Mouse (Mus musculus) erythroblast, embryonic 14.5 days (primary cell): ENCODE data around the gene Mrps17. TPM values are rescaled to one million over a fixed set of nuclear protein-coding genes. Genes with fewer than 3 reads are reported as not detected.

Source experiments
- H3K27me3 ChIP-seq: 2 replicates; pipeline ENCODE4 v1.6.1; 2012; ENCODE audit warnings: inconsistent platforms; ENCODE audit not compliant: control insufficient read depth
- H3K36me3 ChIP-seq: 2 replicates; pipeline ENCODE4 v1.6.1; 2012; ENCODE audit warnings: mild to moderate bottlenecking, inconsistent platforms; ENCODE audit not compliant: control insufficient read depth
- H3K4me1 ChIP-seq: 2 replicates; pipeline ENCODE4 v1.6.1; 2012; ENCODE audit warnings: inconsistent platforms; ENCODE audit not compliant: control insufficient read depth
- H3K4me3 ChIP-seq: replicated peaks from 2 replicates; pipeline ENCODE3; 2012; ENCODE audit warnings: moderate library complexity, mild to moderate bottlenecking, inconsistent platforms
- H3K9me3 ChIP-seq: 2 replicates; pipeline ENCODE4 v1.6.1; 2012; ENCODE audit warnings: low read length, inconsistent platforms, mixed read lengths; ENCODE audit not compliant: control insufficient read depth
- GATA1 ChIP-seq: IDR thresholded peaks from 2 replicates; pipeline ENCODE4 v1.6.1; 2012; ENCODE audit warnings: low read length, inconsistent platforms, mixed read lengths
- TAL1 ChIP-seq: IDR thresholded peaks from 3 replicates; pipeline ENCODE4 v1.6.1; 2012; ENCODE audit warnings: low read length, inconsistent platforms, mixed read lengths
- polyA plus RNA-seq: library from polyadenylated mRNA; stranded (reverse); fragments of >175 nt; gene quantifications from 2 replicates; pipeline ENCODE4 v1.2.3, GENCODE M21; 2012

The Mrps17 gene
- polyA plus RNA-seq, 1 experiment = 1.6 TPM

- Histone ChIP-seq H3K9me3 (peaks cover 2% of the 10 kb centered on the region; the same call in 1 of the 2 replicates), H3K36me3 (no peaks in the 10 kb centered on the region), H3K4me3 (no peak overlapping the region), H3K27me3 (peaks cover 16% of the 10 kb centered on the region), H3K4me1 (no peaks in the 10 kb centered on the region)
- no peak for TF ChIP-seq GATA1
- TF ChIP-seq TAL1 = no peak
Observed at GRCm38 (mm10) chr5:129701706-129702105, 13.6 kb upstream of the Mrps17 start.

DNA sequence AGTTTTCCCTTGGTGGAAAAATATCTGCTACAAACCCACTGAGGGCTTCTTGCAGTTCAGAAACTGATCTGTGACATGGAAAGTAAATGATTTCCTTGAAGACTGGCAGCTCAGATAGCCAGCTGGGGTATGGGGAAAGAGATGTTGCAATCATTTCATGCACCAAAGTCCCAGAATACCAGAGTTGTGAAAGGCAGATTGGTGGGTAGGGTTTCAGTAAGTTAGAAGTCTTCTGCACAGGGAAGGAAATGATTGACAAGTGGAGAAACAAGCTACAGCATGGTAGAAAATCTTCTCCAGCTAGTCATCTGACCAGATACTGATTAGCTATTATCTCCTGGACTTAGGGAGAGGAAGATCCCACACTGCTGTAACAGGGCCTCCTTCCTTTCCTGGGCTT lies 11.9 kb upstream of the Mrps17 start:
- Histone ChIP-seq H3K36me3 (no peaks in the 10 kb centered on the region), H3K4me1 (no peaks in the 10 kb centered on the region), H3K27me3 (peaks cover 17% of the 10 kb centered on the region), H3K9me3 (no peaks in the 10 kb centered on the region), H3K4me3 (no peak overlapping the region)
- TF ChIP-seq GATA1 = no peak
- TF ChIP-seq TAL1 = no peak

DNA sequence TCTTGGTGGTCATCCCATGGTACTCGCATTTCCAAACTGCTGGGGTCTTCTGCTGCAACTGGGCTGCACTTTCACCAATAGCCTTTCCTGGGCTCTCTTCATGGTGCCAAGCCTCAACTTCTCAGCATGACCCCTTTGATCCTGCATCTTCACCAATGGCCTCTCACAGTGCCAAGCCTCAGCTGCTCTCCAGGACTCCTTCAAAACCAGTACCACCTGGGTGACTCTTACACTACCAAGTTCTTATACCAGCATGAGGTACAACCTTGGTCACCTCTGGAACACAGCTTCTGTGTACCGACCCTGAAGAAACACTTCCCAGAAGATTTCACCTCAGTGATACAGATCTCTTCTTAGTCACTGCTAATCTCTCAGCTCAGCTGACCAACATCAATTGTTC lies 6.9 kb upstream of the Mrps17 start, which contains the start of gene Sept14:
Gene Sept14, minus strand, starts transcription at position 101 of the 400 bp plus-strand sequence.
- H3K4me1 ChIP-seq = no peaks in the 10 kb centered on the region
- peaks cover 17% of the 10 kb centered on the region for H3K27me3 ChIP-seq
- TF ChIP-seq GATA1 (no peak), TAL1 (no peak)
- no peak within 1 kb of the TSS for H3K4me3 ChIP-seq
- H3K9me3 ChIP-seq = no peaks in the 10 kb centered on the region
- no peaks in the 10 kb centered on the region for H3K36me3 ChIP-seq

DNA sequence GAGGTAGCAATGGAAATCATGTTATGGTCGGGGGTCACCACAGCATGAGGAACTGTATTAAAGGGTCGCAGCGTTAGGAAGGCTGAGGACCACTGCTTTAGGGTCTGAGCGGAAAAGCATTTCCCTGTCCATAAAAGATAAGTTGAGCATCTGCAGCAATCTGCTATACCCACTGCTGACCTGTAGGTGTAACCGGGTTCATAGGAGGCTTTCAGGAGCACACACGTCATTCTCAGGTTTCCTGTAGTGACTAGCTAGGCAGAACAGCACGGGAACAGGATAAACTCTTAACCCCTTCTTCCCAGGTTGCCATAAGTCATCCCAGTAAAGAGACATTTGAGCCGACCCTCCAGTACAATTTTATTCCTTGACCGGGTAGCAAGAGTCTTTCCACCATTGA lies 1.7 kb downstream of the Mrps17 start:
- Histone ChIP-seq H3K4me1 (peaks cover 26% of the 10 kb centered on the region), H3K4me3 (no peak overlapping the region), H3K27me3 (peaks cover 5% of the 10 kb centered on the region), H3K9me3 (no peaks in the 10 kb centered on the region), H3K36me3 (peaks cover 46% of the 10 kb centered on the region)
- no peak for TF ChIP-seq TAL1

GRCm38 (mm10) chr5:129720176-129720575 lies 4.9 kb downstream of the Mrps17 start:
- Histone ChIP-seq H3K9me3 (no peaks in the 10 kb centered on the region), H3K36me3 (peaks cover 46% of the 10 kb centered on the region), H3K4me3 (no peak overlapping the region), H3K27me3 (no peaks in the 10 kb centered on the region), H3K4me1 (peaks cover 36% of the 10 kb centered on the region)
- TF ChIP-seq GATA1 (no peak), TAL1 (no peak)

DNA sequence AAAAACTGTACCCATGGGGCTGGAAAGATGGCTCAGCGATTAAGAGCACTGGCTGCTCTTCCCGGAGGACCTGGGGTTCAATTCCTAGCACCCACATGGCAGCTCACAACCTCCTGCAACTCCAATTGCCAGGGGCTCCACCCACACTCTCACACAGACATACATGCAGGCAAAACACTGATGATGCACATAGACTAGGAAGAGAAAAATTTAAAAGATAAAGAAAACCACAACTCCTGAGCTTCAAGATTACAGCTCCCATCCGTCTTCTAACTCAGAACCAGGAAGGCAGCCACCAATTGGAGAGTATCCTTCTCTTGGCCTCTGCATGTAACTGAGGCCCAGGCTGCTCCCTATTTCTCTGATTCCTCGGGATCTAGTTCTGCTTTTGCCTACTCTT lies 9.0 kb downstream of the Mrps17 start:
- Histone ChIP-seq H3K9me3 (no peaks in the 10 kb centered on the region), H3K27me3 (no peaks in the 10 kb centered on the region), H3K4me1 (peaks cover 55% of the 10 kb centered on the region), H3K36me3 (peaks cover 15% of the 10 kb centered on the region), H3K4me3 (peak overlapping the region; percentile 89)
- TF ChIP-seq TAL1 (no peak), GATA1 (no peak)

DNA sequence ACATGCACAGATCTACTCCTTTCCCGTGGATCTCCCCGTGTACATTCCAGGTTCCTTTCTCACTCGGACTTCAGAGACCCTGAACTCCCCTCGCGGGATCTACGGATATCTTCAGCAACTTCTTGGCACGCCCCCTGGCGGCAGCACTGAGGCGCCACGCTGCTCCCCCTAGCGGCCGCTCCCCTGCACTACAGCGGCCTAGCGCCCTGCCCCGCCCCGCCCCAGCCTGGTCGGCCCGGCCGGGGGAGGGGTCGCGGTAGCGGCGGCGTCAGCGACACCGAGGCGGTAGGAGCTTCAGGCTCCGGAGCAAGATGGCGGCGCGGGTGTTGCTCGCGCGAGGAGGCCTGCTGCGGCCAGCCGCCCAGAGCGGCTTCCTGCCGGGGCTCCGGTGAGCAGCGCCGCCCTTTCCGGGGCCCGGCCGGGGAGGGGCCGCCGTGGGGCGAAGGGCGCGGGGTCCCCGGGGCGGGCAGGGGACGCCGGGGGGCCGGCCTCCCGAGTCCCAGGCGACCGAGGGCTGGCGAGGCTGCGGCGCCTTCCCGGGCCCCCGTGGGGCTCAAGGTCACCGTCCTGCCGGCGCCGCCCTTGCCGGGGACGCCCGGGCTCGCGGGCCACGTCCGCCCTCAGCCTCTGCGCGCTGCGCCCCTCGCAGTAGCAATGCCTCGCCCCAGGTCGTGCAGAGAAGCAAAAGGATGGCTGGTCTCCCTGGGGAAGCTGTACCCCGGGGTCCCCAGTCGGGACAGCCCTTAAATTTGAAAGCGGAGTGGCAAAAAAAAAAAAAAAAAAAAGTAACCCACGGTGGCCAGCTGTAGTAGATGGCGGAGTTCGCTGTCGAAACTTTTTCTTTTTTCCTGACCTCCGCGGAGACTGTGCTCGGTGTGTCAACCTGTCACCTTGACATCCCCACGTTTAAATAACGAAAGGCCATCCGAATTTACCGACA lies 9.8 kb downstream of the Mrps17 start, which contains the start of gene Nipsnap2:
Gene Nipsnap2, plus strand, starts transcription at position 230 of the 940 bp plus-strand sequence.
- peaks cover 63% of the 10 kb centered on the region for H3K4me1 ChIP-seq
- TF ChIP-seq TAL1 (no peak), GATA1 (no peak)
- H3K36me3 ChIP-seq = peaks cover 7% of the 10 kb centered on the region
- H3K4me3 ChIP-seq = peak within 1 kb of the TSS; percentile 89
- no peaks in the 10 kb centered on the region for H3K27me3 ChIP-seq
- no peaks in the 10 kb centered on the region for H3K9me3 ChIP-seq

- Histone ChIP-seq H3K27me3 (no peaks in the 10 kb centered on the region), H3K4me1 (peaks cover 71% of the 10 kb centered on the region)
- TF ChIP-seq TAL1 (no peak), GATA1 (no peak)
Observed at GRCm38 (mm10) chr5:129725774-129726392, 10.6 kb downstream of the Mrps17 start.

GRCm38 (mm10) chr5:129726784-129727183 lies 11.5 kb downstream of the Mrps17 start:
- TF ChIP-seq TAL1 = no peak
- no peak for TF ChIP-seq GATA1
- peak overlapping the region; percentile 89 for H3K4me3 ChIP-seq
- no peaks in the 10 kb centered on the region; the same call in 1 of the 2 replicates for H3K36me3 ChIP-seq
- H3K27me3 ChIP-seq = no peaks in the 10 kb centered on the region
- peaks cover 76% of the 10 kb centered on the region for H3K4me1 ChIP-seq
- H3K9me3 ChIP-seq = no peaks in the 10 kb centered on the region

More at GRCm38 (mm10) chr5:129725774-129726392, 10.6 kb downstream of the Mrps17 start:
- Histone ChIP-seq H3K36me3 (no peaks in the 10 kb centered on the region; the same call in 1 of the 2 replicates), H3K9me3 (no peaks in the 10 kb centered on the region), H3K4me3 (peak overlapping the region; percentile 89)
